Mouse (Mus musculus) ES-E14 (cell line): ENCODE measurements around the gene Nrxn3. TPM values are rescaled to one million over a fixed set of nuclear protein-coding genes. Genes with fewer than 3 reads are reported as not detected.

Source experiments
- DNase-seq: peaks from one replicate; pipeline ENCODE4 v3.0.0-alpha.2; 2013; ENCODE audit warnings: low read depth, low spot score
- H3K27ac ChIP-seq: 2 replicates; pipeline ENCODE4 v1.5.1; 2012; ENCODE audit warnings: low read depth, mild to moderate bottlenecking, low read length, moderate library complexity, mixed read lengths; ENCODE audit not compliant: poor library complexity, insufficient read depth, severe bottlenecking
- H3K36me3 ChIP-seq: 2 replicates; pipeline ENCODE4 v1.6.1; 2012; ENCODE audit warnings: mild to moderate bottlenecking, low read length, moderate library complexity, mixed read lengths; ENCODE audit not compliant: control insufficient read depth, poor library complexity, insufficient read depth, severe bottlenecking
- H3K4me1 ChIP-seq, 2 experiments: fragments of 150-350 bp in 1 of 2; sonication (generic) in 1 of 2; 2 replicates each; pipeline ENCODE4 v1.6.1; 2012; ENCODE audit warnings: low read length in 2 of 2, mild to moderate bottlenecking in 1 of 2, mixed read lengths in 1 of 2; ENCODE audit not compliant: control insufficient read depth in 2 of 2, insufficient read depth in 2 of 2, poor library complexity in 1 of 2
- H3K4me3 ChIP-seq, 2 experiments: fragments of 150-350 bp in 1 of 2; sonication (generic) in 1 of 2; 2 replicates each; pipeline ENCODE4 v1.5.1; 2012; ENCODE audit warnings: low read length in 2 of 2, low read depth in 1 of 2, mild to moderate bottlenecking in 1 of 2, mixed read lengths in 1 of 2; ENCODE audit not compliant: insufficient read depth in 1 of 2, poor library complexity in 1 of 2, severe bottlenecking in 1 of 2
- H3K9ac ChIP-seq: 2 replicates; pipeline ENCODE4 v1.6.1; 2012; ENCODE audit warnings: low read depth, mild to moderate bottlenecking, low read length, mixed read lengths; ENCODE audit not compliant: poor library complexity, insufficient read depth, severe bottlenecking
- H3K9me3 ChIP-seq: fragments of 150-350 bp; sonication (generic); 2 replicates; pipeline ENCODE4 v1.6.1; 2012; ENCODE audit warnings: low read depth, mild to moderate bottlenecking, low read length; ENCODE audit not compliant: control insufficient read depth, insufficient read depth
- CHD2 ChIP-seq: IDR thresholded peaks from 2 replicates; pipeline ENCODE4 v1.6.1; 2014; ENCODE audit warnings: mild to moderate bottlenecking, low read depth, low read length, inconsistent platforms
- HCFC1 ChIP-seq: IDR thresholded peaks from 2 replicates; pipeline ENCODE4 v1.6.1; 2012; ENCODE audit warnings: low read length, inconsistent platforms, borderline replicate concordance; ENCODE audit not compliant: insufficient read depth
- MAFK ChIP-seq: IDR thresholded peaks from 2 replicates; pipeline ENCODE4 v1.6.1; 2014; ENCODE audit warnings: mild to moderate bottlenecking, low read depth, low read length, inconsistent platforms; ENCODE audit not compliant: insufficient read depth
- ZC3H11A ChIP-seq: IDR thresholded peaks from 2 replicates; pipeline ENCODE4 v1.6.1; 2012; ENCODE audit warnings: low read depth, mild to moderate bottlenecking, inconsistent platforms, low read length, borderline replicate concordance
- ZNF384 ChIP-seq: IDR thresholded peaks from 2 replicates; pipeline ENCODE4 v1.6.1; 2012; ENCODE audit warnings: low read depth, low read length, inconsistent platforms
- in situ Hi-C, 2 experiments: fragments of 600-800 bp; cut with MboI; formaldehyde crosslinking; loops; one replicate each; pipeline ENCODE4 v1.15.1; 2025; ENCODE audit warnings: low sequenced_read_pairs in 2 of 2, inconsistent platforms in 1 of 2; ENCODE audit not compliant: unreplicated experiment in 2 of 2
- total RNA-seq: library from RNA; depleted of rRNA; stranded (reverse); fragments of 300-350 nt; gene quantifications from 2 replicates; pipeline ENCODE4 v1.2.3, GENCODE M21; 2012

Nrxn3 gene
- total RNA-seq, 1 experiment: 0.13 TPM

DNA sequence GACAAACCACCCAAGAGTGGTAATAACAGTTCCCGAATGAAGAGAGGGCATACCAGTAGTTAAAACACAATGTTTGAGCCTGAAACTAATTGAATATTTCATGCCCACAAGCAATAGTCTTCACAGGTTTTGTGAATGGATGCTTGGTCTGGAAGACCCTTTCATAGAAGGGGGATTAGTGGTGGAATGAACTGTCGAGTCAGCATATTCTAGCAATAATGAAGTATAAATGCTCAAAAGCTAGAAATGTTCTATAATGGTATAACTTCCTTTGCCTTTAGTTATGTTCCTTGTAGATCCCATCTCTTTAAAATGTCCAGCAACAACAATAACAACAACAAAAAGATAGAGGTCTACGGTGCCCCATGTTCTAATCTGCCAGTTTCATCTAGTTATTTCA, 1475.3 kb downstream of the Nrxn3 start:
- Histone ChIP-seq H3K9ac (no peak overlapping the region), H3K27ac (no peak overlapping the region), H3K4me3 (no peak overlapping the region), H3K9me3 (no peaks in the 10 kb centered on the region), H3K36me3 (no peaks in the 10 kb centered on the region), H3K4me1 (no peaks in the 10 kb centered on the region)
- in situ Hi-C loops: no loop called here
- DNase-seq: no peak
- TF ChIP-seq MAFK (peak; percentile 83), ZNF384 (no peak)

DNA sequence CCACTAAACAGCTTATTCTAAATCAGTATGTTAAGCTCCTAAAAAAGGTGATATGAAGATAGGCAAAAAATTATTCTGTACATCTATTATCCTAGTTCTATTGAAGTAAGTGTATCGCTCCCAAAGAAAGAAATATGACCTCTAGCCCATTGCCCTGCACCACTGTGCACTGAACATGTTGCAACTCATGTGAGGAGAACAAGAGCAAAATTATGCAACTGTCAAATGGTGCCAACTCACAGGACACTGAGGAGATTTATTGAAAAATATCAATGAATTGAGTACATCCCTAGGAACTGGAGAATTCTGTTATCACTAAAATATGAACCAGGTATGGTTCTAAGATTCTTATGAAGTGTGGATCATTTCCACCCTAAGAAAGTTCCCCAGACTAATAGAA, 1479.8 kb downstream of the Nrxn3 start:
- no peak for DNase-seq
- Histone ChIP-seq H3K4me3 (no peak overlapping the region), H3K27ac (no peak overlapping the region), H3K4me1 (no peaks in the 10 kb centered on the region), H3K36me3 (no peaks in the 10 kb centered on the region), H3K9me3 (no peaks in the 10 kb centered on the region), H3K9ac (no peak overlapping the region)
- in situ Hi-C loops: no loop called here
- TF ChIP-seq HCFC1 (no peak), CHD2 (no peak), MAFK (no peak)

DNA sequence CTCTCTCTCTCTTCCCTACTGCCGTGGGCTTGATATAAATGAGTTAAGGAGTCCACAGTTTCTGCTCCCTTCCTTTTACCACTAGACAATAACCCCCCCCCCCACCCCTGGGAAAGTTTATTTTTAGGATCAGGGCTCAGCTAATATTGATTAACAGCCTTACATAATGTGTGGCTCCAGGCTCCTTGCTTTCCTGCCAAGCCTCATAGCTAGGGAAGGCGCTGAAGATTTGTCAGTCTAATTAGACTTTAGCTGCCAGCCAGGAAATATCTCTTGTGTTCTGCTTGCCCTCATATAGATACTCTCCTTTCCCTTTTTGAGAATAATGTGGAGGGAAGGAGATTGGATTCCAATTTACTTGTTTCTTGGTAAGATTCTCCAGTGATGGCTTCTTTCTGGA, 1488.7 kb downstream of the Nrxn3 start:
- H3K4me1 ChIP-seq: no peaks in the 10 kb centered on the region
- in situ Hi-C loops: no loop called here
- TF ChIP-seq MAFK (no peak), ZC3H11A (no peak)
- H3K36me3 ChIP-seq: no peaks in the 10 kb centered on the region
- H3K4me3 ChIP-seq: no peak overlapping the region
- H3K27ac ChIP-seq: no peak overlapping the region
- no peaks in the 10 kb centered on the region for H3K9me3 ChIP-seq
- no peak overlapping the region for H3K9ac ChIP-seq
- DNase-seq: no peak

DNA sequence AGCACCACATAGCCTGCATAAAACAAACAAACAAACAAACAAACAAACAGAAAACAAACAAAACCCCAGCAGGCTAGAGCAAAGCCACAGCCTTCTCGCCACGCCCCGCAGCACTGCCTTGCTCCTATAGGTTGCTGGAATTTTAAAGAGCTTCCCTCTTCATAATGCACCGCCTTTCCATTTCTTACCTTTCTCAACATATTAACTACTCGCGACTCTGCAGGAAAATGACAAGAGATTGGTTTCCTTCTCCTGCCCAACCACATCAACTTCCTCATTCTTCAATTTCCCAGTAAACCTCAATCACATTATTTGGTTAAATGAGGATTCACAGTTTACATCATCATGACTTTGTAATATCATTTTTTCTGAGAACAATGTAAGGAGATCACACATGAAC, 1494.4 kb downstream of the Nrxn3 start:
- in situ Hi-C loops: no loop called here
- Histone ChIP-seq H3K4me3 (no peak overlapping the region), H3K27ac (no peak overlapping the region), H3K9me3 (no peaks in the 10 kb centered on the region), H3K9ac (no peak overlapping the region), H3K36me3 (no peaks in the 10 kb centered on the region), H3K4me1 (no peaks in the 10 kb centered on the region)
- no peak for DNase-seq
- TF ChIP-seq CHD2 (no peak), ZC3H11A (no peak), ZNF384 (no peak), MAFK (no peak), HCFC1 (no peak)

DNA sequence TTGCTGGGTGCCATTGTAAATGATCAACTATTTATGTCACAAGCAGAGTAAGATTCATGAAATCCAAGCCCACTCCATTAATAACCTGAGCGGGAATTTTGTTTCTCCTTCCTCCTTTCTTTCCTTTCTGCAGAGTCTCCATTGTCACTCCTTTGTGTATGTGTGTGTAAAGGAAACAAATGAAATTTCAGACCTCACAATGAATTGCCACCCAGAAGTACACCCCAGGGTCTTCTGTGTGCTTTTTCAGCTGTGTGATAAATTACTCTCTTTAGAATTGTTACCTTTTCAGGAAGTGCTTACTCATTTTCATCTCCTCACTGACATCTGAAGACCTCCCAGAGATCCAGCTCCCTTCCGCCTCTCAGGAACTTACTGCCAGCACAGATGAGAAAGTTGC, 1506.4 kb downstream of the Nrxn3 start:
- Histone ChIP-seq H3K36me3 (no peaks in the 10 kb centered on the region), H3K4me1 (no peaks in the 10 kb centered on the region), H3K9me3 (no peaks in the 10 kb centered on the region), H3K27ac (no peak overlapping the region), H3K9ac (no peak overlapping the region), H3K4me3 (no peak overlapping the region)
- in situ Hi-C loops: no loop called here
- no peak for DNase-seq
- TF ChIP-seq MAFK: no peak
- no peak for TF ChIP-seq ZNF384
